Mouse (Mus musculus) midbrain, postnatal 0 days (tissue): ENCODE results near the gene Degs1. TPM values are rescaled to one million over a fixed set of nuclear protein-coding genes. Genes with fewer than 3 reads are reported as not detected.

Experiments used
- ATAC-seq: fragments of 200-750 bp; cut with Nextera tagmentation; 2 replicates; pipeline ENCODE4 v1.8.0; 2017; ENCODE audit warnings: moderate number of reproducible peaks, mild to moderate bottlenecking, moderate TSS enrichment, moderate library complexity; ENCODE audit not compliant: low FRiP score
- DNase-seq: peaks from one replicate; pipeline ENCODE4 v3.0.0-alpha.2; 2015; ENCODE audit warnings: low spot score
- H3K27ac ChIP-seq: fragments of 300-500 bp; sonication (generic); 2 replicates; pipeline ENCODE4 v1.5.1; 2014; ENCODE audit warnings: low read depth, mild to moderate bottlenecking, low read length, mixed read lengths
- H3K27me3 ChIP-seq: fragments of 300-500 bp; sonication (generic); 2 replicates; pipeline ENCODE4 v1.6.1; 2014; ENCODE audit warnings: low read length, control low read depth, mixed read lengths; ENCODE audit not compliant: insufficient read depth
- H3K36me3 ChIP-seq: fragments of 300-500 bp; sonication (generic); 2 replicates; pipeline ENCODE4 v1.6.1; 2014; ENCODE audit warnings: low read length, control low read depth, mixed read lengths; ENCODE audit not compliant: insufficient read depth
- H3K4me1 ChIP-seq: fragments of 300-500 bp; sonication (generic); 2 replicates; pipeline ENCODE4 v1.6.1; 2014; ENCODE audit warnings: mild to moderate bottlenecking, control low read depth, antibody characterized with exemption, low read length, mixed read lengths; ENCODE audit not compliant: insufficient read depth
- H3K4me2 ChIP-seq: fragments of 300-500 bp; sonication (generic); 2 replicates; pipeline ENCODE4 v1.6.1; 2014; ENCODE audit warnings: low read depth, mild to moderate bottlenecking, low read length, mixed read lengths; ENCODE audit not compliant: poor library complexity, severe bottlenecking
- H3K4me3 ChIP-seq: fragments of 300-500 bp; sonication (generic); 2 replicates; pipeline ENCODE4 v1.5.1; 2014; ENCODE audit warnings: low read depth, mild to moderate bottlenecking, low read length, moderate library complexity
- H3K9ac ChIP-seq: fragments of 300-500 bp; sonication (generic); replicated peaks from 2 replicates; pipeline ENCODE4 v1.6.1; 2014; ENCODE audit warnings: mild to moderate bottlenecking, low read length, moderate library complexity, mixed read lengths; ENCODE audit not compliant: poor library complexity, severe bottlenecking
- H3K9me3 ChIP-seq: fragments of 300-500 bp; sonication (generic); 2 replicates; pipeline ENCODE4 v1.6.1; 2016; ENCODE audit warnings: low read length, control low read depth
- CTCF ChIP-seq: IDR thresholded peaks from 2 replicates; pipeline ENCODE4 v1.5.1; 2016; ENCODE audit warnings: antibody characterized with exemption, mild to moderate bottlenecking
- WGBS: fragments of 180-500 bp; shearing (Covaris S2); extraction: QIAGEN DNeasy Blood & Tissue Kit; methylation state at CpG from one replicate; pipeline ENCODE4 v1.1.7; 2014; 5-methylcytosine and 5-hydroxymethylcytosine counted together
- polyA plus RNA-seq: library from polyadenylated mRNA; unstranded; fragments of >200 nt; fragmentation: Nextera tagmentation; extraction: Ambion mirVana; gene quantifications from 2 replicates; pipeline ENCODE4 v1.2.1, GENCODE M21; 2015
- total RNA-seq: library from RNA; depleted of rRNA; stranded (reverse); fragments of >200 nt; gene quantifications from 2 replicates; pipeline ENCODE4 v1.2.3, GENCODE M21; 2014

The Degs1 gene
- total and polyA plus RNA-seq, 2 experiments from 2014 or later, result 97.7 to 107 TPM

DNA sequence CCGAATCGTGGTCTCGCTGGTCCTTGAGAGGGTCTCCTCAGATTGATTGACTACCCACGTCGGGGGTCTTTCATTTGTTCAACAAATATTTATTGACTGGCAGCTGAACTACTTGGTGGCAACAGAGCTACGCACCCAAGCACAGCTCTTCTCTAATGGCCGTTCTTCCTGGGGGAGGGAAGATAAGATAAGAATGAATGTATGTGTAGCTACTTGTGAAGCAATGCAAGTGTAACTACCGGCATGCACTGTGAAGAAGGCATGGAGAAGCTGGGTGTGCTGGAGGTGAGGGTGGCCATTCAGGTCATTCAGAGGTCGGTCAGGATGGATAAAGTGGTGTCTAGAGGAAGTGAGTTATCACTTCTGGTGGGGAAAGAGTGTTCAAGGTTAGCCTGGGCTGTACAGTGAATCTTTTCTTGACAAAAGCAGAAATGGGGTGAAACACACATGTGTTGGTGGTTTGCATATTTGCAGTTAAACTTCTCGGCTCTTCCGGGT lies 16.5 kb downstream of the Degs1 start:
- DNase-seq, result no peak
- H3K4me1 ChIP-seq, result no peaks in the 10 kb centered on the region
- H3K4me3 ChIP-seq, result no peak overlapping the region
- no peak overlapping the region for H3K4me2 ChIP-seq
- no peaks in the 10 kb centered on the region for H3K27me3 ChIP-seq
- 94% methylated on average over 9 of the region's 11 CpGs for WGBS
- no peak overlapping the region for H3K9ac ChIP-seq
- no peak overlapping the region for H3K27ac ChIP-seq
- no peak for TF ChIP-seq CTCF
- H3K36me3 ChIP-seq, result no peaks in the 10 kb centered on the region
- no peaks in the 10 kb centered on the region for H3K9me3 ChIP-seq
- no peak for ATAC-seq

GRCm38 (mm10) chr1:182256041-182256680 lies 26.4 kb downstream of the Degs1 start:
- no peak overlapping the region for H3K4me3 ChIP-seq
- H3K4me1 ChIP-seq, result no peaks in the 10 kb centered on the region
- H3K36me3 ChIP-seq, result no peaks in the 10 kb centered on the region
- WGBS, result 88% methylated on average over 11 of the region's 11 CpGs
- ATAC-seq (no peak), DNase-seq (no peak)
- H3K9ac ChIP-seq, result no peak overlapping the region
- TF ChIP-seq CTCF, result no peak
- H3K9me3 ChIP-seq, result no peaks in the 10 kb centered on the region
- H3K27ac ChIP-seq, result no peak overlapping the region
- H3K4me2 ChIP-seq, result no peak overlapping the region
- no peaks in the 10 kb centered on the region for H3K27me3 ChIP-seq

- no peak overlapping the region for H3K4me3 ChIP-seq
- H3K36me3 ChIP-seq, result no peaks in the 10 kb centered on the region
- 89% methylated on average over 11 of the region's 11 CpGs for WGBS
- no peak overlapping the region for H3K9ac ChIP-seq
- no peaks in the 10 kb centered on the region for H3K27me3 ChIP-seq
- ATAC-seq (no peak), DNase-seq (no peak)
- H3K4me1 ChIP-seq, result no peaks in the 10 kb centered on the region
- no peak overlapping the region for H3K27ac ChIP-seq
- no peak overlapping the region for H3K4me2 ChIP-seq
- no peak for TF ChIP-seq CTCF
- no peaks in the 10 kb centered on the region for H3K9me3 ChIP-seq
Observed at GRCm38 (mm10) chr1:182255031-182255430, 27.6 kb downstream of the Degs1 start.

DNA sequence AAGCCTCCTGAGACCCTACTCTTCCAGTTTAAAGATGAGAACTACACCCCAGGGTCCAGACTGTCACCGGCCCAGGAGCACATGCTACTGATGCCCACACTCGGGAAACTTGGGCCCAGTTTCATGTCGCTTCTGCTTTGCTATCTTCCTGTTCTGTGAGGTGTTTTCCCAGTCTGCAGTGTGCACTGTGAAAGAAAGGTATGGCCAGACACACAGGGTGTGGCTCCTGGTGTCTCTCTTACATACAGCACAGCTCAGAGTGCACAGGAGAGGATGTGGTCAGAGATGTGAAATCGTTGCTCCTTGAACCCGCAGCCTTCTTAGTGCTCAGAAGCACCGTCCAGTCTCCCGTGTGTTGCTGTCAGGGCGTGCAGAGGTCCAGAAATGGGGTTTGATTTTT lies 28.0 kb downstream of the Degs1 start:
- H3K4me1 ChIP-seq, result no peaks in the 10 kb centered on the region
- no peak overlapping the region for H3K9ac ChIP-seq
- no peak overlapping the region for H3K4me3 ChIP-seq
- no peak for DNase-seq
- no peaks in the 10 kb centered on the region for H3K36me3 ChIP-seq
- WGBS, result 93% methylated on average over 8 of the region's 8 CpGs
- no peak overlapping the region for H3K27ac ChIP-seq
- no peak for ATAC-seq
- no peaks in the 10 kb centered on the region for H3K27me3 ChIP-seq
- no peak overlapping the region for H3K4me2 ChIP-seq
- TF ChIP-seq CTCF, result no peak
- no peaks in the 10 kb centered on the region for H3K9me3 ChIP-seq

- ATAC-seq (no peak), DNase-seq (no peak)
- Histone ChIP-seq H3K9ac (no peak overlapping the region), H3K4me2 (no peak overlapping the region), H3K27me3 (no peaks in the 10 kb centered on the region), H3K9me3 (no peaks in the 10 kb centered on the region), H3K36me3 (no peaks in the 10 kb centered on the region), H3K4me3 (no peak overlapping the region), H3K4me1 (no peaks in the 10 kb centered on the region), H3K27ac (no peak overlapping the region)
- no peak for TF ChIP-seq CTCF
- 93% methylated on average over 12 of the region's 12 CpGs for WGBS
Observed at GRCm38 (mm10) chr1:182253756-182254534, 28.7 kb downstream of the Degs1 start.

- Histone ChIP-seq H3K4me3 (no peak overlapping the region), H3K9me3 (no peaks in the 10 kb centered on the region), H3K4me1 (no peaks in the 10 kb centered on the region), H3K36me3 (no peaks in the 10 kb centered on the region), H3K4me2 (no peak overlapping the region), H3K9ac (no peak overlapping the region), H3K27ac (no peak overlapping the region), H3K27me3 (no peaks in the 10 kb centered on the region)
- ATAC-seq, result no peak
- no peak for DNase-seq
- no peak for TF ChIP-seq CTCF
- WGBS, result 17% methylated on average over 10 of the region's 10 CpGs
Observed at GRCm38 (mm10) chr1:182252534-182253171, 30.0 kb downstream of the Degs1 start.
